Mouse (Mus musculus) right cerebral cortex, postnatal 4 days (tissue): ENCODE measurements around the gene Gm11397.
"Not testable (repeated sequence)": the region's sequence is repeated elsewhere in the genome, so short reads cannot be mapped to it uniquely, and the experiment has no call there.

Experiments used
- DNase-seq: peaks from one replicate; pipeline ENCODE4 v3.0.0-alpha.2; 2022

Gene Gm11397

DNA sequence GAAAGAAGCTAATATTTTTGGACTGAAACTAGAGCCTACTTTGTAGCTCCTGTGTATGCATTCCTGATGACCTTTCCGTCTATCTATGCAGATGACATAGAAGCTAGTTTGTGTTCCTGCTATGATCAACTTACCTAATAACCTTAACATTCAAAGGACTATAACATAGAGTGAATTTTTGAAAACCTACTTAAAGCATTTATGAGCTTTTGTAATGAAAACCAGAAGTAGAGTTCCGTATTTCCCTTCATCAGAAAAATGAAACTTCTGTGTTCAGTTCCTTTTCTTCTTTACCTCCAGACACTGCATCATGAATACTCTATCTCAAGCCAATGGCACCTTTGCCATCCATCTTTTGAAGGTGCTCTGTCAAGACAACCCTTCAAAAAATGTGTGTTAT is at the start of gene Gm11397:
Gene Gm11397 (plus strand): TSS at position 301 of the 400 bp plus-strand sequence.
- not testable (repeated sequence) for DNase-seq

DNA sequence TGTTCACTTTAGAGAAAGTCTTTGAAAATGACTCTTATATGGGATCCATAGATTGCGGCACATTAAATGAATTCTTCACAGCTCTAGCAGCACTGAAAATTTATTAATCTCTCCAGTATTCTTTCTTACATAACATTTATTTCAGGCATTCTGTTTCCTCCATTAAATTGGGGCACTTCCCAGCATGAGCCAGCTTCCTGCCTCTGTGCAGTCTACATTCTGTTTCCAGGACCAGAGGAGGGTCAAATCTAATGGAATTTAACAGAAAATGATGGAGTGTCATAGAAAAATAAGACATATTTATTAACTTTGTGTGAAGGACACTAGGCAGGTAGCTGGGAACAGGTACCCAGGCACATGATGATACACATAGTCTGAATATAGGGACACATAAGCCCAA is 38.9 kb upstream of the Gm11397 start:
- DNase-seq = not testable (repeated sequence)

DNA sequence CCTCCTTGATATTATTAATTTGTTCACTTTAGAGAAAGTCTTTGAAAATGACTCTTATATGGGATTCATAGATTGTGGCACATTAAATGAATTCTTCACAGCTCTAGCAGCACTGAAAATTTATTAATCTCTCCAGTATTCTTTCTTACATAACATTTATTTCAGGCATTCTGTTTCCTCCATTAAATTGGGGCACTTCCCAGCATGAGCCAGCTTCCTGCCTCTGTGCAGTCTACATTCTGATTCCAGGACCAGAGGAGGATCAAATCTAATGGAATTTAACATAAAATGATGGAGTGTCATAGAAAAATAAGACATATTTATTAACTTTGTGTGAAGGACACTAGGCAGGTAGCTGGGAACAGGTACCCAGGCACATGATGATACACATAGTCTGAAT is 37.2 kb downstream of the Gm11397 start:
- DNase-seq = not testable (repeated sequence)
